In genomic region chr7:29814381-29814780, GRCm38 (mm10) we compare ENCODE assay signal across 10 mouse cellular contexts. TPM values are rescaled to one million over a fixed set of nuclear protein-coding genes. Genes with fewer than 3 reads are reported as not detected.
DNase-seq lines count a peak whose midpoint lies in the region; ATAC-seq and TF ChIP-seq lines count a peak whose summit lies in the region.
"Had no signal": no experiment of that assay in that cellular context is flagged by ENCODE, and none has a peak within 500 bp of the region (broad histone marks: within the 10 kb centered on the region; RNA-seq: fewer than 3 reads in every experiment).

No protein-coding gene starts in this region.

- peak overlapping the region; percentile 63; the same call in 1 of the 2 replicates for H3K4me3 ChIP-seq in kidney, embryonic 14.5 days (ENCODE audit: low read length)
- H3K4me3 ChIP-seq in embryonic facial prominence, embryonic 15.5 days (replicated peaks): peak overlapping the region; percentile 68; the same call in 1 of the 2 replicates
- no peak overlapping the region for H3K4me3 ChIP-seq in hindbrain, postnatal 0 days (ENCODE audit: low read length)
- peak overlapping the region; percentile 46 for H3K4me3 ChIP-seq in midbrain, postnatal 0 days (ENCODE audit: low read depth, low read length)
- no peak overlapping the region for H3K4me3 ChIP-seq in kidney, embryonic 15.5 days (replicated peaks)

- peaks cover 10% of the 10 kb centered on the region; the same call in 1 of the 2 replicates for H3K4me1 ChIP-seq in kidney, embryonic 14.5 days (ENCODE audit: control insufficient read depth, insufficient read depth, low read length)
- H3K4me1 ChIP-seq in embryonic facial prominence, embryonic 15.5 days: peaks cover 25% of the 10 kb centered on the region
- H3K4me1 ChIP-seq in hindbrain, postnatal 0 days (ENCODE audit: insufficient read depth, low read length): peaks cover 22% of the 10 kb centered on the region; the same call in 1 of the 2 replicates
- H3K4me1 ChIP-seq in midbrain, postnatal 0 days (ENCODE audit: insufficient read depth, low read length): peaks cover 21% of the 10 kb centered on the region
- H3K4me1 ChIP-seq in kidney, embryonic 15.5 days: peaks cover 29% of the 10 kb centered on the region

- DNase-seq in kidney, adult 18-20 months: no peak
- DNase-seq in hindbrain, postnatal 0 days (ENCODE audit: low spot score): no peak
- DNase-seq in midbrain, postnatal 0 days (ENCODE audit: low spot score): no peak
- DNase-seq in right cerebral cortex, postnatal 36 days (ENCODE audit: low spot score in 2 of 2): no peak
- DNase-seq in kidney, postnatal 4 days: no peak
- DNase-seq: kidney, postnatal 36 days had no signal

- no peak overlapping the region for H3K4me2 ChIP-seq in kidney, embryonic 14.5 days (replicated peaks; ENCODE audit: low read depth, low read length)
- peak overlapping the region; percentile 81; the same call in 1 of the 2 replicates for H3K4me2 ChIP-seq in embryonic facial prominence, embryonic 15.5 days (replicated peaks)
- H3K4me2 ChIP-seq in hindbrain, postnatal 0 days (ENCODE audit: low read depth, low read length): peak overlapping the region; percentile 78; the same call in 1 of the 2 replicates
- peak overlapping the region; percentile 59 for H3K4me2 ChIP-seq in midbrain, postnatal 0 days (ENCODE audit: low read depth, low read length, poor library complexity, severe bottlenecking)
- no peak overlapping the region for H3K4me2 ChIP-seq in kidney, embryonic 15.5 days

- no peaks in the 10 kb centered on the region for H3K27me3 ChIP-seq in kidney, embryonic 14.5 days (ENCODE audit: control insufficient read depth, insufficient read depth, low read length)
- H3K27me3 ChIP-seq in embryonic facial prominence, embryonic 15.5 days: no peaks in the 10 kb centered on the region
- H3K27me3 ChIP-seq in hindbrain, postnatal 0 days (ENCODE audit: insufficient read depth, low read length): no peaks in the 10 kb centered on the region
- H3K27me3 ChIP-seq in midbrain, postnatal 0 days (ENCODE audit: insufficient read depth, low read length): no peaks in the 10 kb centered on the region
- H3K27me3 ChIP-seq in kidney, embryonic 15.5 days: no peaks in the 10 kb centered on the region
- H3K27me3 ChIP-seq: Patski had no signal

- H3K9me3 ChIP-seq in kidney, embryonic 14.5 days (ENCODE audit: control insufficient read depth, low read length): no peaks in the 10 kb centered on the region
- H3K9me3 ChIP-seq in embryonic facial prominence, embryonic 15.5 days (replicated peaks): no peaks in the 10 kb centered on the region
- no peaks in the 10 kb centered on the region for H3K9me3 ChIP-seq in hindbrain, postnatal 0 days (ENCODE audit: low read length)
- no peaks in the 10 kb centered on the region for H3K9me3 ChIP-seq in midbrain, postnatal 0 days (ENCODE audit: low read length)
- H3K9me3 ChIP-seq in kidney, embryonic 15.5 days (replicated peaks): peaks cover 4% of the 10 kb centered on the region; the same call in 1 of the 2 replicates

- H3K36me3 ChIP-seq in kidney, embryonic 14.5 days (ENCODE audit: control insufficient read depth, insufficient read depth, low read length): no peaks in the 10 kb centered on the region
- H3K36me3 ChIP-seq in embryonic facial prominence, embryonic 15.5 days: no peaks in the 10 kb centered on the region
- H3K36me3 ChIP-seq in hindbrain, postnatal 0 days (ENCODE audit: insufficient read depth, low read length): no peaks in the 10 kb centered on the region
- H3K36me3 ChIP-seq in midbrain, postnatal 0 days (ENCODE audit: insufficient read depth, low read length): no peaks in the 10 kb centered on the region
- no peaks in the 10 kb centered on the region for H3K36me3 ChIP-seq in kidney, embryonic 15.5 days

- 90% methylated on average over 2 of the region's 2 CpGs for WGBS in kidney, embryonic 14.5 days
- WGBS in embryonic facial prominence, embryonic 15.5 days: 94% methylated on average over 2 of the region's 2 CpGs
- 95% methylated on average over 2 of the region's 2 CpGs for WGBS in hindbrain, postnatal 0 days
- WGBS in midbrain, postnatal 0 days: 93% methylated on average over 2 of the region's 2 CpGs
- 91% methylated on average over 2 of the region's 2 CpGs for WGBS in kidney, embryonic 15.5 days

- no peak overlapping the region for H3K27ac ChIP-seq in kidney, embryonic 14.5 days (ENCODE audit: low read depth, low read length)
- no peak overlapping the region for H3K27ac ChIP-seq in embryonic facial prominence, embryonic 15.5 days (replicated peaks)
- H3K27ac ChIP-seq in hindbrain, postnatal 0 days: no peak overlapping the region
- no peak overlapping the region for H3K27ac ChIP-seq in midbrain, postnatal 0 days (ENCODE audit: low read depth, low read length)
- no peak overlapping the region for H3K27ac ChIP-seq in kidney, embryonic 15.5 days

- no peak for TF ChIP-seq CTCF in hindbrain, postnatal 0 days (IDR thresholded peaks at IDR 0.05; ENCODE audit: low read depth)
- TF ChIP-seq CTCF in midbrain, postnatal 0 days (IDR thresholded peaks at IDR 0.05): no peak

- H3K9ac ChIP-seq in kidney, embryonic 14.5 days (ENCODE audit: low read depth, low read length): no peak overlapping the region
- H3K9ac ChIP-seq in embryonic facial prominence, embryonic 15.5 days: no peak overlapping the region
- H3K9ac ChIP-seq in hindbrain, postnatal 0 days (replicated peaks; ENCODE audit: low read length): no peak overlapping the region
- H3K9ac ChIP-seq in midbrain, postnatal 0 days (replicated peaks; ENCODE audit: low read length, poor library complexity, severe bottlenecking): no peak overlapping the region
- H3K9ac ChIP-seq in kidney, embryonic 15.5 days: no peak overlapping the region

- no peak for ATAC-seq in kidney, embryonic 14.5 days (ENCODE audit: low FRiP score, low TSS enrichment)
- ATAC-seq in embryonic facial prominence, embryonic 15.5 days (ENCODE audit: insufficient number of reproducible peaks, low FRiP score, low TSS enrichment, low read depth): no peak
- no peak for ATAC-seq in hindbrain, postnatal 0 days
- no peak for ATAC-seq in midbrain, postnatal 0 days (ENCODE audit: low FRiP score)
- no peak for ATAC-seq in kidney, embryonic 15.5 days (replicated peaks; ENCODE audit: low FRiP score)
- ATAC-seq: Patski had no signal

RNA-seq across cellular contexts. Expression of gene Zfp790, which starts 1.5 kb away (rescaled TPM):
- polyA plus RNA-seq in kidney, embryonic 14.5 days (2014; fragmentation: Nextera tagmentation; extraction: Ambion mirVana): 4.9 and 12.3 TPM in 2 replicates
- polyA plus RNA-seq in embryonic facial prominence, embryonic 15.5 days (2015; fragmentation: Nextera tagmentation; extraction: Ambion mirVana): 14.1 and 14.6 TPM in 2 replicates
- total RNA-seq in hindbrain, postnatal 0 days (2014; rRNA removed): 6.2 and 6.4 TPM in 2 replicates
- polyA plus RNA-seq in hindbrain, postnatal 0 days (2015; fragmentation: Nextera tagmentation; extraction: Ambion mirVana): 8.8 and 10.2 TPM in 2 replicates
- 10.7 and 16.3 TPM in 2 replicates for total RNA-seq in midbrain, postnatal 0 days (2014; rRNA removed)
- polyA plus RNA-seq in midbrain, postnatal 0 days (2015; fragmentation: Nextera tagmentation; extraction: Ambion mirVana): 11.7 and 11.9 TPM in 2 replicates
- polyA plus RNA-seq in kidney, embryonic 15.5 days (2015; fragmentation: Nextera tagmentation; extraction: Ambion mirVana): 13.4 and 13.9 TPM in 2 replicates

RNA-seq across cellular contexts. Expression of gene Zfp30, which starts 30.6 kb away (rescaled TPM):
- 8.3 and 8.9 TPM in 2 replicates for polyA plus RNA-seq in kidney, embryonic 14.5 days (2014; fragmentation: Nextera tagmentation; extraction: Ambion mirVana)
- polyA plus RNA-seq in embryonic facial prominence, embryonic 15.5 days (2015; fragmentation: Nextera tagmentation; extraction: Ambion mirVana): 8.9 and 10.5 TPM in 2 replicates
- 10.1 and 11.3 TPM in 2 replicates for total RNA-seq in hindbrain, postnatal 0 days (2014; rRNA removed)
- polyA plus RNA-seq in hindbrain, postnatal 0 days (2015; fragmentation: Nextera tagmentation; extraction: Ambion mirVana): 10.8 and 10.9 TPM in 2 replicates
- 11.5 and 12.2 TPM in 2 replicates for total RNA-seq in midbrain, postnatal 0 days (2014; rRNA removed)
- 12.5 and 13.2 TPM in 2 replicates for polyA plus RNA-seq in midbrain, postnatal 0 days (2015; fragmentation: Nextera tagmentation; extraction: Ambion mirVana)
- 7.1 and 8.1 TPM in 2 replicates for polyA plus RNA-seq in kidney, embryonic 15.5 days (2015; fragmentation: Nextera tagmentation; extraction: Ambion mirVana)

RNA-seq across cellular contexts. Expression of gene Zfp940, which starts 39.1 kb away (rescaled TPM):
- polyA plus RNA-seq in kidney, embryonic 14.5 days (2014; fragmentation: Nextera tagmentation; extraction: Ambion mirVana): 4.7 and 7.6 TPM in 2 replicates
- 4.8 and 5.6 TPM in 2 replicates for polyA plus RNA-seq in embryonic facial prominence, embryonic 15.5 days (2015; fragmentation: Nextera tagmentation; extraction: Ambion mirVana)
- 5.3 and 7.4 TPM in 2 replicates for total RNA-seq in hindbrain, postnatal 0 days (2014; rRNA removed)
- polyA plus RNA-seq in hindbrain, postnatal 0 days (2015; fragmentation: Nextera tagmentation; extraction: Ambion mirVana): 8.6 and 10.3 TPM in 2 replicates
- total RNA-seq in midbrain, postnatal 0 days (2014; rRNA removed): 11.7 and 12.3 TPM in 2 replicates
- 12.7 and 13.1 TPM in 2 replicates for polyA plus RNA-seq in midbrain, postnatal 0 days (2015; fragmentation: Nextera tagmentation; extraction: Ambion mirVana)
- polyA plus RNA-seq in kidney, embryonic 15.5 days (2015; fragmentation: Nextera tagmentation; extraction: Ambion mirVana): 5.4 and 6.7 TPM in 2 replicates

RNA-seq across cellular contexts. Expression of gene Zfp420, which starts 45.4 kb away (rescaled TPM):
- polyA plus RNA-seq in kidney, embryonic 14.5 days (2014; fragmentation: Nextera tagmentation; extraction: Ambion mirVana): 7.2 and 9.1 TPM in 2 replicates
- 6.4 and 6.5 TPM in 2 replicates for polyA plus RNA-seq in embryonic facial prominence, embryonic 15.5 days (2015; fragmentation: Nextera tagmentation; extraction: Ambion mirVana)
- total RNA-seq in hindbrain, postnatal 0 days (2014; rRNA removed): 14.7 and 17.8 TPM in 2 replicates
- 12.1 and 14.0 TPM in 2 replicates for polyA plus RNA-seq in hindbrain, postnatal 0 days (2015; fragmentation: Nextera tagmentation; extraction: Ambion mirVana)
- 20.4 and 24.5 TPM in 2 replicates for total RNA-seq in midbrain, postnatal 0 days (2014; rRNA removed)
- 14.7 and 16.2 TPM in 2 replicates for polyA plus RNA-seq in midbrain, postnatal 0 days (2015; fragmentation: Nextera tagmentation; extraction: Ambion mirVana)
- 7.5 and 7.8 TPM in 2 replicates for polyA plus RNA-seq in kidney, embryonic 15.5 days (2015; fragmentation: Nextera tagmentation; extraction: Ambion mirVana)

RNA-seq across cellular contexts. Expression of gene Zfp84, which starts 46.0 kb away (rescaled TPM):
- 9.1 and 14.3 TPM in 2 replicates for polyA plus RNA-seq in kidney, embryonic 14.5 days (2014; fragmentation: Nextera tagmentation; extraction: Ambion mirVana)
- 13.1 and 14.7 TPM in 2 replicates for polyA plus RNA-seq in embryonic facial prominence, embryonic 15.5 days (2015; fragmentation: Nextera tagmentation; extraction: Ambion mirVana)
- total RNA-seq in hindbrain, postnatal 0 days (2014; rRNA removed): 10.7 and 11.4 TPM in 2 replicates
- polyA plus RNA-seq in hindbrain, postnatal 0 days (2015; fragmentation: Nextera tagmentation; extraction: Ambion mirVana): 5.8 and 6.5 TPM in 2 replicates
- 11.8 and 13.9 TPM in 2 replicates for total RNA-seq in midbrain, postnatal 0 days (2014; rRNA removed)
- 5.9 and 6.8 TPM in 2 replicates for polyA plus RNA-seq in midbrain, postnatal 0 days (2015; fragmentation: Nextera tagmentation; extraction: Ambion mirVana)
- 13.1 and 14.0 TPM in 2 replicates for polyA plus RNA-seq in kidney, embryonic 15.5 days (2015; fragmentation: Nextera tagmentation; extraction: Ambion mirVana)

Comparison
In these comparisons a context has a peak if more than half of its experiments do, and no peak if none do; other contexts are left out.
1. H3K4me3 ChIP-seq: peak in kidney, embryonic 14.5 days (single experiment), embryonic facial prominence, embryonic 15.5 days (single experiment) and midbrain, postnatal 0 days (single experiment); none in hindbrain, postnatal 0 days (single experiment) and kidney, embryonic 15.5 days (single experiment).
2. H3K4me2 ChIP-seq: peak in embryonic facial prominence, embryonic 15.5 days (single experiment), hindbrain, postnatal 0 days (single experiment) and midbrain, postnatal 0 days (single experiment); none in kidney, embryonic 14.5 days (single experiment) and kidney, embryonic 15.5 days (single experiment).